Mouse (Mus musculus): ENCODE measurements around the gene Rab10.
A peak's percentile ranks its signal among the peaks of the same experiment; 100 is the strongest.

Rab10 gene

DNA sequence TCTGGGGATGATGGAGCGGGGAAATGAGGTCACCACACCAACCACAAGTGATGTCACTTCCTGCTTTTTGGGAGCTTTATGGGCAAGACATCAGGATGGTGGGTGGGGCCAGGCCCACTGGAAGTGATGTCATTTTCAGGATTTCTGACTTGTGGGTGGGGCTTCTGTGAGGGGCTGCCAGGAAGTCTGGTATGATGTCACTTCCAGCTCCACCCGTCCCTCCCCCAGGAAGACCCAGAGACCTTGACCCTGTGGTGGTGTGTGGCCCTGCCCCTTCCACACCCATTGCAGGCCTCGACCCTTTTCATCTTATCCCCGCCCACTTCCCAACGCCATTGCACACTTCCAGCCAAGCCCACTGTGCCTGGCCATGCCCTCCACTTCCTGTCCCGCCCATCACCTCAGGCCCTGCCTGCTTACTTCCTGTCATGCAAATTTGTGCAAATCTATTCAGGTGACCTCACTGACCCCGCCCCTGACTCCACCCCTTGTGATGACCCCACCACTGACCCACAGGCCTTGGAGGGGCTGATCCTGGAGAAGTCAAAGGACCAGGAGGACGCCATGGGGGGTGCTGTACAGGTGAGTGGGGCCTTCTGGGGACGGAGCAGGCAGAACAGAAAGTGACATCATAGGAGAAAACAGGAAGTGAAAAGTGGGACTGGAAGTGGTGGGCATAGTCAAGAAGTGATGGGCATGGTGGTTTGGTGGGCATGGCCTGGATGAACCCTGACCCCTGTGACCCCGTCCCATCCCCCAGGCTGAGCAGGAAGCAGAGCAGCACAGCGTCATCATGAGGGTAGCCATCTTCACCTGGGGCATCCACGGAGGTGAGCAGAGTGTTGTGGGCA lies 72.7 kb downstream of the Rab10 start:
- DNase-seq (ENCODE audit: low read depth, low spot score) = peak; percentile 43

GRCm38 (mm10) chr12:3236163-3236641 lies 73.6 kb downstream of the Rab10 start:
- peak; percentile 68 for DNase-seq (ENCODE audit: low read depth, low spot score)

GRCm38 (mm10) chr12:3235646-3236161 lies 74.1 kb downstream of the Rab10 start:
- peak; percentile 94 for DNase-seq (ENCODE audit: low read depth, low spot score)

- DNase-seq (ENCODE audit: low read depth, low spot score) = peak; percentile 99
Observed at GRCm38 (mm10) chr12:3235124-3235631, 74.6 kb downstream of the Rab10 start.

GRCm38 (mm10) chr12:3234061-3234460 lies 75.7 kb downstream of the Rab10 start:
- no peak for DNase-seq (ENCODE audit: low read depth, low spot score)

DNA sequence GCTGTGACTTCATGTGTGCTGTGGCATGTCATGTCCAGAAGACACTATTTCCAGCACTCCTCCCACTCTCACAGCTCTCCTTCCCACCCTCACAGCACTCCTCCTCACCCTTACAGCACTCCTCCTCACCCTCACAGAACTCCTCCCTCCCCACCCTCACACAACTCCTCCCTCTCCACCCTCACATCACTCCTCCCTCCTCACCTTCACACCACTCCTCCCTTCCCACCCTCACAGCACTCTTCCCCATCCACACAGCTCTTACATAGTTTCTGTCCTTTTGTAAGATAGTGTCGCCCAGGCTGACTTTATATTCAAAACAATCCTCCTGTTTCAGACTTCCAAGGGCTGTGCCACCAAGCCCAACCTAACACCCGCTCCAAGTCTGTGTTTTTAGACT lies 86.4 kb downstream of the Rab10 start:
- DNase-seq (ENCODE audit: low read depth, low spot score) = no peak

GRCm38 (mm10) chr12:3210181-3210580 lies 99.6 kb downstream of the Rab10 start:
- DNase-seq (ENCODE audit: low read depth, low spot score) = peak; percentile 49

- peak; percentile 64 for DNase-seq (ENCODE audit: low read depth, low spot score)
Observed at GRCm38 (mm10) chr12:3209163-3209562, 100.6 kb downstream of the Rab10 start.
